Mouse (Mus musculus) ovary, postnatal 10 days (tissue): ENCODE data around the gene Gas2l2.

ENCODE experiments used
- DNase-seq: peaks from one replicate; pipeline ENCODE4 v3.0.0; 2022; ENCODE audit warnings: low spot score

Gas2l2 gene

GRCm38 (mm10) chr11:83429355-83429754 is at the start of gene Gas2l2:
TSS of gene Gas2l2 (minus strand) at chr11:83429455.
- no peak for DNase-seq

- DNase-seq = no peak
Observed at GRCm38 (mm10) chr11:83473235-83474016, 44.2 kb upstream of the Gas2l2 start.

- DNase-seq = peak; percentile 92
Observed at GRCm38 (mm10) chr11:83472324-83473234, 43.3 kb upstream of the Gas2l2 start, which contains the start of gene Taf15. TSS of gene Taf15 (plus strand) at chr11:83473086.

GRCm38 (mm10) chr11:83471766-83472165 is 42.5 kb upstream of the Gas2l2 start:
- DNase-seq = no peak

GRCm38 (mm10) chr11:83468765-83469164 is 39.5 kb upstream of the Gas2l2 start:
- no peak for DNase-seq

- no peak for DNase-seq
Observed at GRCm38 (mm10) chr11:83467120-83467652, 37.9 kb upstream of the Gas2l2 start.

- no peak for DNase-seq
Observed at GRCm38 (mm10) chr11:83465976-83466375, 36.7 kb upstream of the Gas2l2 start.

GRCm38 (mm10) chr11:83462711-83463244 is 33.5 kb upstream of the Gas2l2 start, which contains the start of gene Mmp28:
TSS of gene Mmp28 (minus strand) at chr11:83463071.
- DNase-seq = no peak

GRCm38 (mm10) chr11:83461462-83462027 is 32.3 kb upstream of the Gas2l2 start:
- DNase-seq = no peak

GRCm38 (mm10) chr11:83457912-83458601 is 28.8 kb upstream of the Gas2l2 start:
- DNase-seq = no peak

GRCm38 (mm10) chr11:83457257-83457656 is 28.0 kb upstream of the Gas2l2 start:
- DNase-seq = no peak

GRCm38 (mm10) chr11:83455608-83456007 is 26.4 kb upstream of the Gas2l2 start:
- no peak for DNase-seq

- no peak for DNase-seq
Observed at GRCm38 (mm10) chr11:83454548-83454947, 25.3 kb upstream of the Gas2l2 start.

GRCm38 (mm10) chr11:83451281-83451680 is 22.0 kb upstream of the Gas2l2 start:
- no peak for DNase-seq

- no peak for DNase-seq
Observed at GRCm38 (mm10) chr11:83450550-83450949, 21.3 kb upstream of the Gas2l2 start.

- no peak for DNase-seq
Observed at GRCm38 (mm10) chr11:83449298-83449697, 20.0 kb upstream of the Gas2l2 start.

GRCm38 (mm10) chr11:83448927-83449236 is 19.6 kb upstream of the Gas2l2 start:
- no peak for DNase-seq

GRCm38 (mm10) chr11:83448021-83448926 is 19.0 kb upstream of the Gas2l2 start:
- DNase-seq = no peak

- DNase-seq = no peak
Observed at GRCm38 (mm10) chr11:83447612-83448011, 18.4 kb upstream of the Gas2l2 start.

- DNase-seq = no peak
Observed at GRCm38 (mm10) chr11:83445001-83445400, 15.7 kb upstream of the Gas2l2 start.
